Mouse (Mus musculus): Measurements from ENCODE around the gene Alyref.
A peak's percentile ranks its signal among the peaks of the same experiment; 100 is the strongest.

Gene Alyref

GRCm38 (mm10) chr11:120598283-120598989 is at the start of gene Alyref, which contains the start of gene Anapc11:
Alyref (minus strand) TSS chr11:120598365.
Anapc11 (plus strand) TSS chr11:120598421.
- DNase-seq (ENCODE audit: low read depth, low spot score) = peak; percentile 94

DNA sequence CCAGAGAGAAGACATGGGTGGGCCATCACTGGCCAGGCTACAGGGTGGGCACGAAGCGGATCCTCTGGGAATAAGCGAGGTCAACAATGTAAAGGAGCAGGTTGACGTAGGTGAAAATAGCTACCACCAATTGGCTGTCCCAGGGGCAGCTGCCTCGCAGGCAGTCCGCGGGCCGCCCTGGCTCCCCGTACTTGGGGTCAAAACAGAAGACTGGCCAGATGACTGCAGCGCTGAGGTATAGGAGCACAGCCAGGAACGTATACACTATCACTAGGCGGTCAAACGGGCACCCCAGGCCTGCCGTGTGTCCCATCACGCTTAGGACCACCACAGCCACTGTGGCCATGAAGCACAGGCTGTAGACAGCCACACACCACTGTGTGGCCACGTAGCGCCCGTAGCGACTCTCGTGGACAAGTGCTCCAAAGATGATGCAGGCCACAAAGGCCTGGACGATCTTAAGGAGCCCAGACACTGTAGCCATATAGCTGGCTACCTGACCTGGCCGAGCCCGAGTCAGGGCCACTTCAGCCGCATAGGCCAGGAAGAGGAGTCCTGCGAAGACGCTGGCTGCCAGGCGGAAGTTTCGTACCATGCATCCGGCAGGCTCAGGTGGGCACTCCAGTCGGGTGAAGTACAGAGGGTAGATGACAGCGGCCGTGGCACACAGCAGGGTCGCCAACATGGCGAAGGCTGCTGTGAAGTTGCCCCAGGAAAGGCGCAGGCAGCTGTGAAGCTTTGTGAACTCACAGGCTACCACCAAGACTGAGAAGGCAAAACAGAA is 49.1 kb upstream of the Alyref start:
- no peak for DNase-seq (ENCODE audit: low read depth, low spot score)

DNA sequence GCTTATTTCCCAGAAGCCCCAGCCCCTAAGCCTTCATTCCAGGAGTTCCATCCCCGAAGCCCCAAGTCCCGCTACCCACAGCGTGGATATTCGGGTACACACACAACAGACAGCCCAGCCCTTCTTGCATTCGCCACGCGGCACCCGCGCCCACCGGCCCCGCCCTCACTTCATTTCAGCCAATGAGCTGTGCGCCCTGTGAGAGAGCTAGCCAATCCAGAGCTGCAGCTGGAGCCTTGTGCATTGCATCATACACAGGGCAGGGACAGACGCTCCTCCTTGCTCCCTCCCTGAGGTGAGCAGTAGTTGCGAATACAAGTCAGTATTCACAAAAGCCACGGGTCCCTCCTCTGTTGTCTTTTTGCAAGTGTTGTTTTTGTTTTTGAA is 45.4 kb upstream of the Alyref start, which contains the start of gene Pycr1:
Gene Pycr1 (minus strand): TSS at position 169 of the 387 bp plus-strand sequence.
- DNase-seq (ENCODE audit: low read depth, low spot score) = peak; percentile 75

DNA sequence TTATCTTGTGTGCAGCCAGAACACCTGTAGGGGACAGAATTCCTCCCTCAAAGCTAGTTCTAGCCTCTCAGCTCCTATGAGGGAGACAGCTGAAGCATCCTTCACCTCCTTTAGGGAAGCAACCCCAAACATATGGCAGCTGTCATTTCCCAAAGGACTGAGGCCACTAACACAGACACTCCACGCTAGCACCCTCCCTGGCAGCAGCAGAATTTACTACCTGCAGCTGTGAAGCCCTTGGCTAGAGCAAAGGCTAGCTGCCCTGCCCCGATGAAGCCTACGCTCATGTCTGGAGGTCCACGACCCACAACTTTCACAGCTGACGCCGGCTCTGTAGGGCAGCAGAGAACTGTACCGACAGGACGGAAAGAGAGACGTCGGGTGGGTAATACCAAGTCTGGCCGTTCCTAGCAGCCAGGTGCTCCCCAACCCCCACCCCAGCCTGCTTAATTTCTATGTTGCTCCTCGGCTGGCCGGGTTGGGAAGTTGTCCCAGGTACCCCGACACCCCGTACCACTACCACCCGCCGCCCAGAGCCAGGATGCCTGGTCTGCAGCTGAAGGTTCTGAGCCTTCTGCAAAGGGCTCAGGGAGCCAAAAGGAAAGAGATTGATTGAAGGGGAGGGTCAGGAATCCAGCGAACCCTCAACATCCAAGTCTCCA is 44.9 kb upstream of the Alyref start:
- no peak for DNase-seq (ENCODE audit: low read depth, low spot score)

- no peak for DNase-seq (ENCODE audit: low read depth, low spot score)
These were observed 43.7 kb upstream of the Alyref start for GRCm38 (mm10) chr11:120641869-120642268.

- no peak for DNase-seq (ENCODE audit: low read depth, low spot score)
These were observed 43.1 kb upstream of the Alyref start for GRCm38 (mm10) chr11:120641255-120641654.

GRCm38 (mm10) chr11:120634810-120635209 is 36.6 kb upstream of the Alyref start:
- DNase-seq (ENCODE audit: low read depth, low spot score) = no peak

- peak; percentile 93 for DNase-seq (ENCODE audit: low read depth, low spot score)
These were observed 35.6 kb upstream of the Alyref start, which contains the start of gene Mafg for GRCm38 (mm10) chr11:120633520-120634343. Mafg (minus strand) TSS chr11:120633600.

- DNase-seq (ENCODE audit: low read depth, low spot score) = peak; percentile 54
These were observed 34.7 kb upstream of the Alyref start for GRCm38 (mm10) chr11:120632559-120633519.

DNA sequence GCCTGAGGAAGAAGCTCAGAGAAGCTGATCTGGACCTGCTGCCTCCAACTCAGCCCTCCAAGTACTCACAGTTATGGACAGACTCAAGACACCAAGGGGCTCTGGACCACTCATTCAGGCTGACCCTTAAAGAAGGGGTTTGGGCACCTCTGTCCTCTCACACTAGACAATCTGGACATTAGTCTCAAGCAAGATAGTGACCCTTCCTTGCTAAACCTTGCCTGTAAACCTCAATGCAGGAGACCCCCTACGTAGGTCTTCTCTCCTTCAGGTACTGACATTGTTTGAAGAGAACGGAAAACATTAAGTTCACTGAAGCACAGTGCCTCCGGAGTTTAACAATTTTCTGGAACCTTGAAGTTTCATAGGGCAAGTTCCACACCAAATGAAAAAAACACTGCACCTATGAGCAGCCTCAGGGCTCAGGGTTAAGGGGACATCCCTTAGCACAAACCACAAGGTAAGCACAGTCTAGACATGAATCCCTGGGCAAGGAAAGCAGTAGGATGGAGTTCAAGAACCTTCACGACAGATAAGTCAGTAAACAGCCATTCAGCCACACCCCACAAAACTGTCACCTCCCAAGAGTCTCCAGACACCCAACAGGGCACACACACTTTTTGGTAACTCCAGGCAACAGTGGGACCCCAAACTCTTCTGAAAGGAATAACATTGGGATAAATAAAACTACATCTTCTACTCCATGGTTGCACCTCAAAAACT is 33.7 kb upstream of the Alyref start:
- no peak for DNase-seq (ENCODE audit: low read depth, low spot score)

GRCm38 (mm10) chr11:120630881-120631725 is 32.9 kb upstream of the Alyref start:
- DNase-seq (ENCODE audit: low read depth, low spot score) = no peak

DNA sequence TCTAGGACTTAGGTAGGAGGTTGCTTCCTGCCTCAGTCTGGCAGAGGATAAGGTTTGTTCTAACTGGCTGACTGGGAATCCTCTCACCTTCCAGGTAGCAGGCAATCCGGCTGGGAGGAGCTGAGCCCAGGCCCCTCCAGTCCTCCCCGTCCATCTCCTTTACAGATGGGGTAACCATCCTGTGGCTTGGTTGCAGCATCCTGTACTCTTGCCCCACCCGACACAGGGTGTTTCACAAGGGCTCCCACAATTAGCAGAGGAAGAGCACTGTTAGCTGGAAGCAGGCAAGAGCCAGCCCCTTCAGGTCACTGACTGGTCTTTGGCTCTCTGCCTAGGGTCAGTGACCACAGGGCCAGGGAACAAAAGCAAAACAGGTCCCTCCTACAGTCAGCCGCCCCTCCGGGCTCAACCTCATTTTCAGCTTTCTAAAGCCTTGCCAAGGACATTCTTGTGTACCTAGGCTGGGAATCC is 32.3 kb upstream of the Alyref start:
- DNase-seq (ENCODE audit: low read depth, low spot score) = no peak

- DNase-seq (ENCODE audit: low read depth, low spot score) = no peak
These were observed 31.7 kb upstream of the Alyref start for GRCm38 (mm10) chr11:120629911-120630310.

- DNase-seq (ENCODE audit: low read depth, low spot score) = no peak
These were observed 31.2 kb upstream of the Alyref start for GRCm38 (mm10) chr11:120629341-120629730.

GRCm38 (mm10) chr11:120628601-120629340 is 30.6 kb upstream of the Alyref start:
- DNase-seq (ENCODE audit: low read depth, low spot score) = no peak

DNA sequence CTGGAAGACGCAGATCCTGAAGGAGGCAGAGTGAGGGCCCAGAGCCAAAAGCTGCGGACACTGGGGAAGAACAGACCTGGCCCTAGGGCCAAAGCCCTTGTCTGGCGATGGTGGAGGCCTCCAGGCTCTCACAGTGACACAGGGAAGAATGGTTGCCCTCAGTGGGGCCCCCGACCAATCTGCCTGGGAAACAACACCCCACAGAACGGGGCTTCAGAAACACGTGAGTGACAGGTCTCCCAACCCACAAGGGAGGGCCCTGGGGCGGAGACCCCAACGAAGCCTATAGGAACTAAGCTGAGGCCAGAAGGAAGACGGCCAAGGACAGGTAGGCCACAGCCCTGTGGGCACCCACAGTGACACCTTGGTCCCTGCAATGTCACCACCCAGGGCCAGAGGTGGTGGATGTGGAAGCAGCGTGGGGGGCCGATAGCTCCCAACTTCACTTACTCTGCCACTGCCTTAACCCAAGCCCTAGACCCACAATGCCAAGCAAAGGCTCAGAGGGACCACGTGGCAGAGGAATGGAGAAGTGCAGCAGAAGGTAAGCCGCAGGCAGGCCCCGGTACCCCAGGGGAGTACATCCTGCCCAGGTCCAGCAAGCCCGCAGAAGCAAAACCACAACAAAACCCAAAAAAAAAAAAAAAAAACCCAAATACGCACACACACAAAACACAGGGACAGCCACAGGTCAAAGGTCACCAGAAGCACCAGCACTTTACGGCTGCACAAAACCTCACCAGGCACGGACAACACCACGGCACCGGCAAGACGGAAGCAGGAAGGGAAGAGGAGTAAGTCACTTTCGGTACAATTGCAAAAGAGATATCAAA is 29.5 kb upstream of the Alyref start:
- DNase-seq (ENCODE audit: low read depth, low spot score) = no peak

All from retina, postnatal 7 days (tissue).